Mouse (Mus musculus): ENCODE measurements around the gene Usp46. TPM values are rescaled to one million over a fixed set of nuclear protein-coding genes. Genes with fewer than 3 reads are reported as not detected.
A peak's percentile ranks its signal among the peaks of the same experiment; 100 is the strongest.

Gene Usp46
- 30.0 and 32.7 TPM in 2 replicates for polyA plus RNA-seq (2015; fragmentation: Nextera tagmentation; extraction: Ambion mirVana)

- Histone ChIP-seq H3K9ac (peak within 1 kb of the TSS; percentile 87), H3K4me1 (peaks cover 37% of the 10 kb centered on the region), H3K4me2 (peak within 1 kb of the TSS; percentile 92), H3K9me3 (no peaks in the 10 kb centered on the region), H3K27ac (peak within 1 kb of the TSS; percentile 86), H3K36me3 (replicated peaks) (no peaks in the 10 kb centered on the region), H3K27me3 (replicated peaks) (no peaks in the 10 kb centered on the region), H3K4me3 (peak within 1 kb of the TSS; percentile 66)
- WGBS = under 1% methylated on average over 62 of the region's 89 CpGs
- ATAC-seq (replicated peaks) = peak; percentile 93
These were observed at the start of gene Usp46 for GRCm38 (mm10) chr5:74067831-74068713. Gene Usp46 (minus strand): TSS chr5:74068431.

- H3K4me1 ChIP-seq = 0 out of 2 replicates have a peak, but pooled peaks cover 3% of the 10 kb centered on the region
- WGBS = 65% methylated on average over 7 of the region's 7 CpGs
- no peaks in the 10 kb centered on the region for H3K27me3 ChIP-seq (replicated peaks)
- H3K9me3 ChIP-seq = no peaks in the 10 kb centered on the region
- H3K27ac ChIP-seq = no peak overlapping the region
- no peak for ATAC-seq (replicated peaks)
- no peak overlapping the region for H3K9ac ChIP-seq
- no peak overlapping the region for H3K4me2 ChIP-seq
- no peaks in the 10 kb centered on the region for H3K36me3 ChIP-seq (replicated peaks)
- no peak overlapping the region for H3K4me3 ChIP-seq
These were observed 45.9 kb upstream of the Usp46 start for GRCm38 (mm10) chr5:74113961-74114689.

GRCm38 (mm10) chr5:74105445-74105844, 37.2 kb upstream of the Usp46 start:
- 51% methylated on average over 7 of the region's 7 CpGs for WGBS
- Histone ChIP-seq H3K4me1 (no peaks in the 10 kb centered on the region), H3K9ac (no peak overlapping the region), H3K4me2 (no peak overlapping the region), H3K36me3 (replicated peaks) (no peaks in the 10 kb centered on the region), H3K9me3 (no peaks in the 10 kb centered on the region), H3K27me3 (replicated peaks) (no peaks in the 10 kb centered on the region), H3K4me3 (no peak overlapping the region), H3K27ac (no peak overlapping the region)
- ATAC-seq (replicated peaks) = no peak

GRCm38 (mm10) chr5:74101761-74102160, 33.5 kb upstream of the Usp46 start:
- Histone ChIP-seq H3K36me3 (replicated peaks) (peaks cover 7% of the 10 kb centered on the region; the same call in 1 of the 2 replicates), H3K27me3 (replicated peaks) (no peaks in the 10 kb centered on the region), H3K4me3 (no peak overlapping the region), H3K9me3 (no peaks in the 10 kb centered on the region), H3K4me2 (no peak overlapping the region), H3K9ac (no peak overlapping the region), H3K4me1 (no peaks in the 10 kb centered on the region), H3K27ac (no peak overlapping the region)
- WGBS = 83% methylated on average over 6 of the region's 6 CpGs
- no peak for ATAC-seq (replicated peaks)

DNA sequence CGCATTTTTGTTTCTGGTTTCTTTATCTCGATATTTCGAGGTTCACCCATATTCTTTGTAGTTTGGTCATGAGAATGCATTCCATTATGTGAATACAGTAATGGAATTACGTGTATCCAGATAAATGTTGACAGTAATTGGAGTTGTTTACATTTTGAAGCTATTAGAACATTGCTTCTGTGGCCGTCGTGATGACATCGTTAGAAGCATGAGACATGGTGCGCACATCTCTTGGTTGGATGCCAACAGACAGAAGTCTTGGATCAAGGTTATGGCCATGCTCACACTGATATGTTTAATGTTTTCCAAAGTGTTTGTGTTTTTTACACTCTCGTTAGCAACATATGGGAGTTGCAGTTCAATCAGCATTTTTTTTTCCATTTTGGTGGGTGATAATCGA, 30.8 kb upstream of the Usp46 start:
- H3K9ac ChIP-seq = no peak overlapping the region
- no peaks in the 10 kb centered on the region for H3K9me3 ChIP-seq
- WGBS = 88% methylated on average over 10 of the region's 10 CpGs
- no peak overlapping the region for H3K27ac ChIP-seq
- H3K27me3 ChIP-seq (replicated peaks) = no peaks in the 10 kb centered on the region
- peaks cover 9% of the 10 kb centered on the region for H3K4me1 ChIP-seq
- no peak for ATAC-seq (replicated peaks)
- H3K4me2 ChIP-seq = no peak overlapping the region
- H3K4me3 ChIP-seq = no peak overlapping the region
- H3K36me3 ChIP-seq (replicated peaks) = peaks cover 10% of the 10 kb centered on the region; the same call in 1 of the 2 replicates

DNA sequence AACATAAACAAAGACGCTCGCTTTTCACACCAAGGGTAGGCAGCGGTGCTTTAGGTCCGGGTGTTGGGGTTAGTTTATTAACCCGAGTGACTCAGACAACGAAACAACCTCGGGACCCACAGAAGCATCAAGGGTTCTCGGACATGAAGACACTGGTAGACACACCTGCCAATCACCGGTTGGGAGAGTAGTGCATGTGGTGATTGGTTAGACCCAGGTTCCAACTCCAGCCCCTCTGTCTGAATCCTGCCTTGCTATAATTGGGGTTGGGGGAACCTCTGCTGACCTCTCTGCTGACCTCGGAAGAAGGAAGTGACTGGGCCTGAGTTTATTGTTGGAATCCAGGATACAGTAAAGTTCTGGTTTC, 29.6 kb upstream of the Usp46 start:
- Histone ChIP-seq H3K27me3 (replicated peaks) (no peaks in the 10 kb centered on the region), H3K4me2 (no peak overlapping the region), H3K4me1 (peaks cover 13% of the 10 kb centered on the region), H3K4me3 (no peak overlapping the region), H3K27ac (no peak overlapping the region), H3K36me3 (replicated peaks) (peaks cover 10% of the 10 kb centered on the region; the same call in 1 of the 2 replicates), H3K9me3 (no peaks in the 10 kb centered on the region), H3K9ac (no peak overlapping the region)
- no peak for ATAC-seq (replicated peaks)
- WGBS = 88% methylated on average over 10 of the region's 10 CpGs

GRCm38 (mm10) chr5:74097116-74097853, 29.1 kb upstream of the Usp46 start:
- Histone ChIP-seq H3K9ac (no peak overlapping the region), H3K27ac (no peak overlapping the region), H3K27me3 (replicated peaks) (no peaks in the 10 kb centered on the region), H3K36me3 (replicated peaks) (peaks cover 10% of the 10 kb centered on the region; the same call in 1 of the 2 replicates), H3K9me3 (no peaks in the 10 kb centered on the region), H3K4me3 (no peak overlapping the region), H3K4me1 (peaks cover 13% of the 10 kb centered on the region), H3K4me2 (no peak overlapping the region)
- ATAC-seq (replicated peaks) = no peak
- WGBS = 91% methylated on average over 11 of the region's 11 CpGs

DNA sequence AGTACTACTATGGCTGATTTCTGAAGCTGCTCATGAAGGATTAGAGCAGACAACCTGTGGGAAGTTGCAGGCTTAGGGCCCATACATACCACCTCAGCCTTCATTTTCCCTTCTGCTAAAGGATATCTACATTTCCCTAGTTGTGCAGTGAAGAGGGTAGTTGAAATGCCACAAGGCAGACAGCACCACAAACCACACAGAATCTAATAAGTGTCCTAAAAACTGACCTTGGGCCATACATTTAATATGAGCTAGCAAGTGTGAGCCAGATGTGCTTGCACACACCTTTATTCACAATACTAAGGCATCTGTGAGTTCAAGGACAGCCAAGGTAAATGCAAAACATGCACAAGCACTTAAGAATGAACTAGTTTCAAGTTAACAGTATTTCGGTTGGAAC, 27.8 kb upstream of the Usp46 start:
- H3K4me2 ChIP-seq = no peak overlapping the region
- H3K9ac ChIP-seq = no peak overlapping the region
- H3K4me1 ChIP-seq = peaks cover 13% of the 10 kb centered on the region
- H3K36me3 ChIP-seq (replicated peaks) = peaks cover 10% of the 10 kb centered on the region; the same call in 1 of the 2 replicates
- H3K27me3 ChIP-seq (replicated peaks) = no peaks in the 10 kb centered on the region
- H3K9me3 ChIP-seq = no peaks in the 10 kb centered on the region
- H3K27ac ChIP-seq = no peak overlapping the region
- H3K4me3 ChIP-seq = no peak overlapping the region
- no peak for ATAC-seq (replicated peaks)
- 98% methylated on average over 1 of the region's 1 CpGs for WGBS

DNA sequence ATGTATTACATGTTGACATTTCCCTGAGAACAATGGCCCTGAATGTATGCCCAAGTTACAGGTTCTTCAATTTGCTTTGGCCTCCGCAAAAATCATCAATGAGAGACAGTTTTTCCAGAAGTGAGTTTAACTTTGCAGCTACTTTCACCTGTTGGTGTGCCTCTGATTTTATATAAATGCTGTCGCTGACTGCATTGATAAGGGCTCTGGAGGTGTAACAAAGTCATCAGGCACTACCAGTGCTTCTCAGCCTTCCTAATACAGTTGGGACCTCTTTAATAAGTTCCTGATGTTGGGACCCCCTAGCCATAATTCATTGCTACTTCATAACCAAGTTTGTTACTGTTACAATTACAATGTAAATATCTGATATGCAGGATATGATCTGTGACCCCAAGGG, 27.4 kb upstream of the Usp46 start:
- peaks cover 10% of the 10 kb centered on the region; the same call in 1 of the 2 replicates for H3K36me3 ChIP-seq (replicated peaks)
- no peak overlapping the region for H3K4me3 ChIP-seq
- no peak overlapping the region for H3K27ac ChIP-seq
- WGBS = 90% methylated on average over 2 of the region's 2 CpGs
- ATAC-seq (replicated peaks) = no peak
- no peak overlapping the region for H3K4me2 ChIP-seq
- H3K27me3 ChIP-seq (replicated peaks) = no peaks in the 10 kb centered on the region
- H3K9ac ChIP-seq = no peak overlapping the region
- no peaks in the 10 kb centered on the region for H3K9me3 ChIP-seq
- peaks cover 13% of the 10 kb centered on the region for H3K4me1 ChIP-seq

DNA sequence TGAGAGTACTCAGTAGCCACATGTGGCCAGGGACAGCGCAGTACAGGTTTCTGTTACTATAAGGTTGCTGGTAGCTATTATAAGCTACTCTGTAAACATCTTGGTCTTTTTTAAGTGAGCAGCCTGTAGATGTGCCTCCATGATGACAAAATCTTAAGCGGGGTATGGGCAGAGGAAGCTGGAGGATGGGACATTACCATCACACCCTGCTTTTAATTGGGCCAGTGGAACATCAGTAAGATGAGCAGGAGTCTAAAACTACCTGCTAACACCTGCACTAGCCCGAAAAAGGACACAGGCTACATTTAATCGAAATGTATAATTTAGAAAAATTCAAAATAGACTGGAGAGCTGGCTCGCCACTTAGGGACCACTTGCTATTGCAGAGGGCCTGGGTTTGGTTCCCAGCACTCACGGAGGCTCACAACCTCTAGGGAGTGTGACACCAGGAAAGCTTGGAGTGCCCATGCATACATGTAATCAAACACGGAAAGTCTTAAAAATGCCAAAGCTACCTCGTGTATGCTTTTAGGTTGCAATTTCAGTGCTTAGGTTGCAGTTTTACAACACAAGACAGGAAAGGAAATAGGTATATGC, 26.7 kb upstream of the Usp46 start:
- peaks cover 13% of the 10 kb centered on the region for H3K4me1 ChIP-seq
- H3K27ac ChIP-seq = no peak overlapping the region
- ATAC-seq (replicated peaks) = no peak
- H3K9me3 ChIP-seq = no peaks in the 10 kb centered on the region
- H3K27me3 ChIP-seq (replicated peaks) = no peaks in the 10 kb centered on the region
- H3K9ac ChIP-seq = no peak overlapping the region
- peaks cover 10% of the 10 kb centered on the region; the same call in 1 of the 2 replicates for H3K36me3 ChIP-seq (replicated peaks)
- 92% methylated on average over 8 of the region's 8 CpGs for WGBS
- H3K4me3 ChIP-seq = no peak overlapping the region
- peak overlapping the region; percentile 59 for H3K4me2 ChIP-seq

- peaks cover 13% of the 10 kb centered on the region for H3K4me1 ChIP-seq
- no peak for ATAC-seq (replicated peaks)
- peaks cover 10% of the 10 kb centered on the region; the same call in 1 of the 2 replicates for H3K36me3 ChIP-seq (replicated peaks)
- H3K4me3 ChIP-seq = peak overlapping the region; percentile 89
- H3K9me3 ChIP-seq = no peaks in the 10 kb centered on the region
- H3K9ac ChIP-seq = peak overlapping the region; percentile 99
- H3K27ac ChIP-seq = peak overlapping the region; percentile 86
- 27% methylated on average over 11 of the region's 11 CpGs for WGBS
- H3K4me2 ChIP-seq = peak overlapping the region; percentile 59
- no peaks in the 10 kb centered on the region for H3K27me3 ChIP-seq (replicated peaks)
These were observed 25.6 kb upstream of the Usp46 start for GRCm38 (mm10) chr5:74093556-74094428.
